In the genomic region with DNA sequence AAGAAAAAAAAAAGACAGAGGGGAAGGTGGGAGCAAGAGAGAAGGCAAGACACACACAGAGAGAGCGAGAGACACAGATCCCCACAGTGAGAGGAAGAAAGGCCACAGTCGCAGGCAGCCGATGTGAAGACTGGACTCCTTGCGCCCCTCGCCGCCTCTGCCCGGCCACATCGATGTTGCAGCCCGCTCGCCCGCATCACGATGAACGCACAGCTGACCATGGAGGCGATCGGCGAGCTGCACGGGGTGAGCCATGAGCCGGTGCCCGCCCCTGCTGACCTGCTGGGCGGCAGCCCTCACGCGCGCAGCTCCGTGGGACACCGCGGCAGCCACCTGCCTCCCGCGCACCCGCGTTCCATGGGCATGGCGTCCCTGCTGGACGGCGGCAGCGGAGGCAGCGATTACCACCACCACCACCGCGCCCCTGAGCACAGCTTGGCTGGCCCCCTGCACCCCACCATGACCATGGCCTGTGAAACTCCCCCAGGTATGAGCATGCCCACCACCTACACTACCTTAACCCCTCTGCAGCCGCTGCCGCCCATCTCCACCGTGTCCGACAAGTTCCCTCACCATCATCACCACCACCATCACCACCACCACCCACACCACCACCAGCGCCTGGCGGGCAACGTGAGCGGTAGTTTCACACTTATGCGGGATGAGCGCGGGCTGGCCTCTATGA, we compare ENCODE assay signal across 8 mouse cellular contexts. TPM values are rescaled to one million over a fixed set of nuclear protein-coding genes. Genes with fewer than 3 reads are reported as not detected.
DNase-seq lines count a peak whose midpoint lies in the region; ATAC-seq and TF ChIP-seq lines count a peak whose summit lies in the region.

No protein-coding gene starts in this region.

- dilution Hi-C loops in CH12.LX (cut with MboI; ENCODE audit: extremely low pct_ligation_motif_present, extremely low pct_unique_long_range_greater_than_20kb, low sequenced_read_pairs): no loop called here

- H3K4me1 ChIP-seq in CH12.LX (ENCODE audit: control insufficient read depth in 1 of 2, insufficient read depth in 2 of 2): peaks cover 0 to 4% of the 10 kb centered on the region in 2 experiments; a peak in 1 of 4 replicates
- peaks cover 14% of the 10 kb centered on the region for H3K4me1 ChIP-seq in forebrain, embryonic 11.5 days (replicated peaks; ENCODE audit: control insufficient read depth, insufficient read depth, low read length)
- H3K4me1 ChIP-seq in liver, embryonic 13.5 days (replicated peaks): peaks cover 6% of the 10 kb centered on the region; the same call in 1 of the 2 replicates

- peaks cover 63% of the 10 kb centered on the region for H3K27me3 ChIP-seq in CH12.LX (replicated peaks)
- peaks cover 93% of the 10 kb centered on the region for H3K27me3 ChIP-seq in forebrain, embryonic 11.5 days (ENCODE audit: control insufficient read depth, insufficient read depth, low read length)
- H3K27me3 ChIP-seq in liver, embryonic 13.5 days: peaks cover 100% of the 10 kb centered on the region

- TF ChIP-seq CTCF in gastrocnemius, adult 2 months (IDR thresholded peaks at IDR 0.05): no peak
- no peak for TF ChIP-seq CTCF in CH12.LX (conservative IDR thresholded peaks at IDR 0.05 in 1 of 2, IDR thresholded peaks at IDR 0.05 in 1 of 2; ENCODE audit: low read depth in 2 of 2, low read length in 2 of 2)

- under 1% methylated on average over 46 of the region's 48 CpGs for WGBS in forebrain, embryonic 11.5 days
- WGBS in liver, embryonic 13.5 days (ENCODE audit: insufficient replicate concordance): under 1% methylated on average over 48 of the region's 48 CpGs

- peak overlapping the region; percentile 22; the same call in 1 of the 2 replicates for H3K4me2 ChIP-seq in CH12.LX (ENCODE audit: insufficient read depth, low read depth, poor library complexity, severe bottlenecking)
- peak overlapping the region; percentile 92 for H3K4me2 ChIP-seq in forebrain, embryonic 11.5 days (ENCODE audit: low read depth, low read length, severe bottlenecking)
- H3K4me2 ChIP-seq in liver, embryonic 13.5 days: peak overlapping the region; percentile 57

- no peak for TF ChIP-seq RAD21 in CH12.LX (IDR thresholded peaks at IDR 0.05; ENCODE audit: low read depth, low read length)

- H3K9ac ChIP-seq in CH12.LX (ENCODE audit: insufficient read depth, low read depth): no peak overlapping the region
- H3K9ac ChIP-seq in forebrain, embryonic 11.5 days (ENCODE audit: low read length): peak overlapping the region; percentile 56
- H3K9ac ChIP-seq in liver, embryonic 13.5 days: peak overlapping the region; percentile 61

- no peak for DNase-seq in gastrocnemius, adult 2 months
- no peak for DNase-seq in gastrocnemius, postnatal 25 days
- no peak for DNase-seq in CH12.LX (ENCODE audit: extremely low read depth)
- peak; percentile 70 for DNase-seq in forebrain, embryonic 11.5 days (ENCODE audit: low spot score)
- DNase-seq in liver, embryonic 13.5 days: no peak
- no peak for DNase-seq in urinary bladder, postnatal 4 days (ENCODE audit: low spot score in 2 of 2)
- no peak for DNase-seq in gastrocnemius, adult 18-20 months (ENCODE audit: low spot score)

- H3K79me2 ChIP-seq in CH12.LX (replicated peaks; ENCODE audit: control insufficient read depth, extremely low read depth, insufficient read depth, poor library complexity, severe bottlenecking): no peaks in the 10 kb centered on the region

- no peak for TF ChIP-seq POLR2A in CH12.LX (IDR thresholded peaks at IDR 0.05; ENCODE audit: low read depth, low read length)

- TF ChIP-seq EP300 in CH12.LX (IDR thresholded peaks at IDR 0.05; ENCODE audit: low read length): no peak

- no peaks in the 10 kb centered on the region for H3K36me3 ChIP-seq in CH12.LX (replicated peaks in 1 of 2; ENCODE audit: control insufficient read depth in 1 of 2, insufficient read depth in 1 of 2, low read length in 1 of 2)
- H3K36me3 ChIP-seq in forebrain, embryonic 11.5 days (ENCODE audit: control insufficient read depth, insufficient read depth, low read length): no peaks in the 10 kb centered on the region
- no peaks in the 10 kb centered on the region for H3K36me3 ChIP-seq in liver, embryonic 13.5 days

- H3K27ac ChIP-seq in gastrocnemius, adult 2 months: no peak overlapping the region
- H3K27ac ChIP-seq in CH12.LX (ENCODE audit: insufficient read depth, low read depth): no peak overlapping the region
- no peak overlapping the region for H3K27ac ChIP-seq in forebrain, embryonic 11.5 days (ENCODE audit: low read depth, low read length)
- peak overlapping the region; percentile 34 for H3K27ac ChIP-seq in liver, embryonic 13.5 days

- H3K4me3 ChIP-seq in gastrocnemius, adult 2 months: peak overlapping the region; percentile 69
- no peak overlapping the region for H3K4me3 ChIP-seq in CH12.LX (replicated peaks in 1 of 3; ENCODE audit: low read depth in 2 of 3, low read length in 2 of 3, poor library complexity in 1 of 3)
- H3K4me3 ChIP-seq in forebrain, embryonic 11.5 days (ENCODE audit: low read depth, low read length): peak overlapping the region; percentile 47
- peak overlapping the region; percentile 57 for H3K4me3 ChIP-seq in liver, embryonic 13.5 days (replicated peaks)

- peaks cover 23% of the 10 kb centered on the region for H3K9me3 ChIP-seq in CH12.LX (replicated peaks; ENCODE audit: low read length)
- H3K9me3 ChIP-seq in forebrain, embryonic 11.5 days (ENCODE audit: control insufficient read depth, low read length): no peaks in the 10 kb centered on the region
- no peaks in the 10 kb centered on the region for H3K9me3 ChIP-seq in liver, embryonic 13.5 days (replicated peaks)

- in situ Hi-C loops in CH12.LX (cut with MboI; ENCODE audit: low pct_ligation_motif_present, low pct_unique_long_range_greater_than_20kb, low sequenced_read_pairs): loop anchor here (25.0 kb wide), 1 partner anchor 325 kb away; no protein-coding TSS in a partner anchor

- ATAC-seq in forebrain, embryonic 11.5 days (replicated peaks; ENCODE audit: low FRiP score): peak; percentile 29
- no peak for ATAC-seq in liver, embryonic 13.5 days (ENCODE audit: low read depth)
- ATAC-seq in CD4-positive, CD25-positive, alpha-beta regulatory T cell, adult 4 months: no peak

- intact Hi-C loops in gastrocnemius, adult 2 months (cut with DNase I): no loop called here

TF ChIP-seq in CH12.LX, 34 proteins besides CTCF, POLR2A, EP300 and RAD21:
- TF ChIP-seq ZNF384 (IDR thresholded peaks at IDR 0.05; ENCODE audit: low read depth, low read length) (no peak), MAFK (IDR thresholded peaks at IDR 0.05; ENCODE audit: insufficient replicate concordance, low read length) (no peak), USF1 (IDR thresholded peaks at IDR 0.05; ENCODE audit: low read depth, low read length) (no peak), PAX5 (IDR thresholded peaks at IDR 0.05; ENCODE audit: low read length) (no peak), ETS1 (conservative IDR thresholded peaks at IDR 0.05; ENCODE audit: low read depth, low read length) (no peak), RCOR1 (conservative IDR thresholded peaks at IDR 0.05; ENCODE audit: low read depth, low read length) (no peak), CHD2 (IDR thresholded peaks at IDR 0.05; ENCODE audit: low read length) (no peak), MEF2A (IDR thresholded peaks at IDR 0.05; ENCODE audit: borderline replicate concordance, low read depth, low read length) (no peak), JUND (conservative IDR thresholded peaks at IDR 0.05; ENCODE audit: low read depth, low read length) (no peak), SIN3A (IDR thresholded peaks at IDR 0.05; ENCODE audit: low read length) (no peak), E2F4 (IDR thresholded peaks at IDR 0.05; ENCODE audit: insufficient replicate concordance, low read depth, low read length) (no peak)

RNA-seq across cellular contexts. Expression of gene Onecut1, which starts 0.5 kb away (rescaled TPM):
- not detected for total RNA-seq in gastrocnemius, adult 2 months (2021)
- total RNA-seq in gastrocnemius, postnatal 25 days (2021): not detected
- total RNA-seq in CH12.LX (2012; rRNA removed) (not detected in 2 replicates), CH12.LX (2014; rRNA removed) (not detected in 2 replicates)
- polyA plus RNA-seq in CH12.LX (2012; ENCODE audit: insufficient read length, low read depth): not detected in 2 replicates
- polyA plus RNA-seq in forebrain, embryonic 11.5 days (2014; fragmentation: Nextera tagmentation; extraction: Ambion mirVana): 2.5 and 2.6 TPM in 2 replicates
- polyA plus RNA-seq in liver, embryonic 13.5 days (2015; fragmentation: Nextera tagmentation; extraction: Ambion mirVana): 1.2 and 1.6 TPM in 2 replicates
- polyA plus RNA-seq in CD4-positive, CD25-positive, alpha-beta regulatory T cell, adult 4 months (2017; shearing (Covaris generic)): not detected
- not detected for total RNA-seq in gastrocnemius, adult 18-20 months (2021)

Comparison
In these comparisons a context has a peak if more than half of its experiments do, and no peak if none do; other contexts are left out.
1. H3K4me3 ChIP-seq: peak in gastrocnemius, adult 2 months (single experiment), forebrain, embryonic 11.5 days (single experiment) and liver, embryonic 13.5 days (single experiment); none in CH12.LX (0 of 3).
2. H3K4me2 ChIP-seq: peak in every context shown above with its lines; median percentile 92 in forebrain, embryonic 11.5 days; 57 in liver, embryonic 13.5 days; 22 in CH12.LX.